Comparison of ENCODE assay signal across 29 mouse cellular contexts in genomic region chr11:26140024-26140423, GRCm38 (mm10).
DNase-seq lines count a peak whose midpoint lies in the region; ATAC-seq and TF ChIP-seq lines count a peak whose summit lies in the region.
"Had no signal": no experiment of that assay in that cellular context is flagged by ENCODE, and none has a peak within 500 bp of the region (broad histone marks: within the 10 kb centered on the region; RNA-seq: fewer than 3 reads in every experiment).

No protein-coding gene starts in this region.

- no peak for TF ChIP-seq CTCF in lung, postnatal 0 days (IDR thresholded peaks at IDR 0.05)

- TF ChIP-seq EP300 in lung, postnatal 0 days (IDR thresholded peaks at IDR 0.05) = no peak

- H3K9me3 ChIP-seq in lung, postnatal 0 days (ENCODE audit: low read length) = no peaks in the 10 kb centered on the region
- no peaks in the 10 kb centered on the region for H3K9me3 ChIP-seq in heart, embryonic 11.5 days (replicated peaks; ENCODE audit: control insufficient read depth, low read length)
- H3K9me3 ChIP-seq in midbrain, embryonic 14.5 days (ENCODE audit: control insufficient read depth, low read length) = no peaks in the 10 kb centered on the region
- H3K9me3 ChIP-seq: forebrain, embryonic 10.5 days; forebrain, embryonic 13.5 days; G1E; heart, embryonic 12.5 days; heart, embryonic 15.5 days had no signal

- H3K4me1 ChIP-seq in lung, postnatal 0 days (ENCODE audit: insufficient read depth, low read depth, low read length) = no peaks in the 10 kb centered on the region
- no peaks in the 10 kb centered on the region for H3K4me1 ChIP-seq in heart, embryonic 11.5 days (ENCODE audit: control insufficient read depth, insufficient read depth, low read length)
- no peaks in the 10 kb centered on the region for H3K4me1 ChIP-seq in midbrain, embryonic 14.5 days (ENCODE audit: control insufficient read depth, insufficient read depth, low read length)
- H3K4me1 ChIP-seq: forebrain, embryonic 10.5 days; forebrain, embryonic 13.5 days; heart, embryonic 12.5 days; heart, embryonic 15.5 days had no signal

- no peaks in the 10 kb centered on the region for H3K79me2 ChIP-seq in macrophage (ENCODE audit: inconsistent target)

- DNase-seq in lung, postnatal 0 days (ENCODE audit: low spot score) = peak; percentile 5
- no peak for DNase-seq in lung, postnatal 10 days
- DNase-seq in midbrain, embryonic 14.5 days = no peak
- DNase-seq: adrenal gland, postnatal 10 days; adrenal gland, postnatal 36 days; B cell, adult 2 months; cerebellum, adult 11 months; cerebellum, adult 2 months; cerebellum, adult 9-11 months; cerebellum, postnatal 25 days; gastrocnemius, postnatal 10 days; gastrocnemius, postnatal 36 days; heart, adult 11 months; heart, postnatal 10 days; heart, postnatal 36 days had no signal

- no peak overlapping the region for H3K4me3 ChIP-seq in lung, postnatal 0 days (ENCODE audit: low read depth, low read length)
- H3K4me3 ChIP-seq in macrophage (ENCODE audit: inconsistent target) = no peak overlapping the region
- H3K4me3 ChIP-seq in heart, embryonic 11.5 days (ENCODE audit: low read depth, low read length) = no peak overlapping the region
- no peak overlapping the region for H3K4me3 ChIP-seq in midbrain, embryonic 14.5 days (replicated peaks; ENCODE audit: low read depth, low read length)
- H3K4me3 ChIP-seq: forebrain, embryonic 10.5 days; forebrain, embryonic 13.5 days; heart, embryonic 12.5 days; heart, embryonic 15.5 days had no signal

- no peak for ATAC-seq in lung, postnatal 0 days
- peak; percentile 82 for ATAC-seq in common myeloid progenitor, adult 5-6 weeks (replicated peaks; ENCODE audit: low read depth, poor library complexity, severe bottlenecking)
- ATAC-seq in monocyte, adult 5-6 weeks (replicated peaks; ENCODE audit: insufficient number of reproducible peaks, low FRiP score, low TSS enrichment, poor library complexity, severe bottlenecking) = peak; percentile 86
- no peak for ATAC-seq in heart, embryonic 11.5 days (replicated peaks; ENCODE audit: insufficient number of reproducible peaks, low FRiP score, low TSS enrichment)
- no peak for ATAC-seq in midbrain, embryonic 14.5 days (ENCODE audit: low FRiP score, low TSS enrichment)
- ATAC-seq: forebrain, embryonic 13.5 days; forebrain, embryonic 16.5 days; hindbrain, postnatal 0 days; Patski had no signal

- no peak overlapping the region for H3K27ac ChIP-seq in lung, postnatal 0 days (ENCODE audit: low read length)
- H3K27ac ChIP-seq in macrophage = peak overlapping the region; percentile 46
- H3K27ac ChIP-seq in heart, embryonic 11.5 days (ENCODE audit: low read depth, low read length) = no peak overlapping the region
- H3K27ac ChIP-seq in midbrain, embryonic 14.5 days (replicated peaks; ENCODE audit: low read depth, low read length) = no peak overlapping the region
- H3K27ac ChIP-seq: forebrain, embryonic 10.5 days; forebrain, embryonic 13.5 days; heart, embryonic 15.5 days; hindbrain, embryonic 14.5 days; hindbrain, postnatal 0 days had no signal

- H3K27me3 ChIP-seq in lung, postnatal 0 days (replicated peaks; ENCODE audit: insufficient read depth, low read length) = no peaks in the 10 kb centered on the region
- no peaks in the 10 kb centered on the region for H3K27me3 ChIP-seq in heart, embryonic 11.5 days (ENCODE audit: control insufficient read depth, insufficient read depth, low read length)
- H3K27me3 ChIP-seq in midbrain, embryonic 14.5 days (ENCODE audit: control insufficient read depth, insufficient read depth, low read length) = no peaks in the 10 kb centered on the region
- H3K27me3 ChIP-seq: CH12.LX; forebrain, embryonic 13.5 days; heart, embryonic 12.5 days; heart, embryonic 15.5 days; Patski had no signal

- H3K9ac ChIP-seq in lung, postnatal 0 days (replicated peaks; ENCODE audit: low read depth) = no peak overlapping the region
- no peak overlapping the region for H3K9ac ChIP-seq in heart, embryonic 11.5 days (ENCODE audit: low read depth, low read length)
- no peak overlapping the region for H3K9ac ChIP-seq in midbrain, embryonic 14.5 days (replicated peaks; ENCODE audit: low read length)
- H3K9ac ChIP-seq: forebrain, embryonic 13.5 days; heart, embryonic 12.5 days; heart, embryonic 15.5 days; hindbrain, embryonic 14.5 days had no signal

- H3K4me2 ChIP-seq in lung, postnatal 0 days (replicated peaks; ENCODE audit: low read depth, low read length) = no peak overlapping the region
- H3K4me2 ChIP-seq in heart, embryonic 11.5 days = no peak overlapping the region
- H3K4me2 ChIP-seq in midbrain, embryonic 14.5 days (ENCODE audit: low read length) = no peak overlapping the region
- H3K4me2 ChIP-seq: forebrain, embryonic 13.5 days; heart, embryonic 12.5 days; heart, embryonic 15.5 days; hindbrain, embryonic 14.5 days had no signal

- WGBS in lung, postnatal 0 days = 74% methylated on average over 3 of the region's 3 CpGs
- WGBS in macrophage (ENCODE audit: missing documents) = 5% methylated on average over 2 of the region's 3 CpGs
- 77% methylated on average over 3 of the region's 3 CpGs for WGBS in heart, embryonic 11.5 days (ENCODE audit: insufficient replicate concordance)
- 88% methylated on average over 3 of the region's 3 CpGs for WGBS in midbrain, embryonic 14.5 days

- H3K36me3 ChIP-seq in lung, postnatal 0 days (ENCODE audit: insufficient read depth, low read length) = no peaks in the 10 kb centered on the region
- H3K36me3 ChIP-seq in macrophage (ENCODE audit: inconsistent target) = no peaks in the 10 kb centered on the region
- H3K36me3 ChIP-seq in heart, embryonic 11.5 days (ENCODE audit: control insufficient read depth, insufficient read depth, low read length) = no peaks in the 10 kb centered on the region
- no peaks in the 10 kb centered on the region for H3K36me3 ChIP-seq in midbrain, embryonic 14.5 days (ENCODE audit: control insufficient read depth, insufficient read depth, low read length)
- H3K36me3 ChIP-seq: forebrain, embryonic 10.5 days; G1E; heart, embryonic 12.5 days; heart, embryonic 15.5 days had no signal

Comparison
In these comparisons a context has a peak if more than half of its experiments do, and no peak if none do; other contexts are left out.
1. ATAC-seq: peak in common myeloid progenitor, adult 5-6 weeks (single experiment) and monocyte, adult 5-6 weeks (single experiment); none in lung, postnatal 0 days (single experiment), heart, embryonic 11.5 days (single experiment) and midbrain, embryonic 14.5 days (single experiment).